Mouse (Mus musculus) limb, embryonic 14.5 days (tissue): ENCODE data around the gene Dennd1c. TPM values are rescaled to one million over a fixed set of nuclear protein-coding genes. Genes with fewer than 3 reads are reported as not detected.

Source experiments
- ATAC-seq: fragments of 200-750 bp; cut with Nextera tagmentation; 2 replicates; pipeline ENCODE4 v1.8.0; 2017; ENCODE audit warnings: low read depth, moderate number of reproducible peaks, moderate TSS enrichment; ENCODE audit not compliant: low FRiP score
- DNase-seq: peaks from one replicate; pipeline ENCODE4 v3.0.0-alpha.2; 2015; ENCODE audit warnings: low spot score
- H3K27ac ChIP-seq: fragments of 300-500 bp; sonication (generic); replicated peaks from 2 replicates; pipeline ENCODE4 v1.5.1; 2014; ENCODE audit warnings: low read depth, mild to moderate bottlenecking, low read length, moderate library complexity, mixed read lengths
- H3K27me3 ChIP-seq: fragments of 300-500 bp; sonication (generic); 2 replicates; pipeline ENCODE4 v1.6.1; 2014; ENCODE audit warnings: low read length, mixed read lengths; ENCODE audit not compliant: control insufficient read depth, insufficient read depth
- H3K36me3 ChIP-seq: fragments of 300-500 bp; sonication (generic); 2 replicates; pipeline ENCODE4 v1.6.1; 2014; ENCODE audit warnings: mild to moderate bottlenecking, low read length, moderate library complexity, mixed read lengths; ENCODE audit not compliant: control insufficient read depth, insufficient read depth
- H3K4me1 ChIP-seq: fragments of 300-500 bp; sonication (generic); 2 replicates; pipeline ENCODE4 v1.6.1; 2014; ENCODE audit warnings: antibody characterized with exemption, low read length, mixed read lengths; ENCODE audit not compliant: control insufficient read depth, insufficient read depth
- H3K4me2 ChIP-seq: fragments of 300-500 bp; sonication (generic); replicated peaks from 2 replicates; pipeline ENCODE4 v1.6.1; 2014; ENCODE audit warnings: low read depth, mild to moderate bottlenecking, low read length, moderate library complexity; ENCODE audit not compliant: severe bottlenecking
- H3K4me3 ChIP-seq: fragments of 300-500 bp; sonication (generic); replicated peaks from 2 replicates; pipeline ENCODE4 v1.5.1; 2014; ENCODE audit warnings: low read length
- H3K9ac ChIP-seq: fragments of 300-500 bp; sonication (generic); 2 replicates; pipeline ENCODE4 v1.6.1; 2014; ENCODE audit warnings: mild to moderate bottlenecking, low read depth, low read length, moderate library complexity; ENCODE audit not compliant: severe bottlenecking
- H3K9me3 ChIP-seq: fragments of 300-500 bp; sonication (generic); 2 replicates; pipeline ENCODE4 v1.6.1; 2016; ENCODE audit warnings: low read length; ENCODE audit not compliant: control insufficient read depth
- POLR2A ChIP-seq: fragments of 200-500 bp; IDR thresholded peaks from 2 replicates; pipeline ENCODE4 v1.8.0; 2012; ENCODE audit warnings: inconsistent platforms, mild to moderate bottlenecking, moderate library complexity, borderline replicate concordance; ENCODE audit not compliant: insufficient read depth, insufficient read length; ENCODE audit errors: extremely low read depth
- WGBS: fragments of 180-500 bp; shearing (Covaris S2); extraction: QIAGEN DNeasy Blood & Tissue Kit; methylation state at CpG from one replicate; pipeline ENCODE4 v1.1.7; 2014; 5-methylcytosine and 5-hydroxymethylcytosine counted together
- polyA plus RNA-seq, 2 experiments: library from polyadenylated mRNA; depleted of rRNA in 1 of 2; stranded (reverse) in 1 of 2; unstranded in 1 of 2; fragments of >200 nt; fragmentation: Nextera tagmentation in 1 of 2; extraction: Ambion mirVana in 1 of 2; gene quantifications; 2 replicates each; pipeline versions ENCODE4 v1.2.1 to v1.2.3; 2012 to 2014

Dennd1c gene
- polyA plus RNA-seq, 2 experiments = 1.9 to 2.0 TPM

GRCm38 (mm10) chr17:57094222-57094621 is 15.9 kb upstream of the Dennd1c start:
- DNase-seq = no peak
- H3K9ac ChIP-seq = no peak overlapping the region
- H3K4me1 ChIP-seq = no peaks in the 10 kb centered on the region
- no peaks in the 10 kb centered on the region for H3K36me3 ChIP-seq
- 98% methylated on average over 3 of the region's 3 CpGs for WGBS
- no peaks in the 10 kb centered on the region for H3K27me3 ChIP-seq
- no peak overlapping the region for H3K4me3 ChIP-seq
- no peaks in the 10 kb centered on the region for H3K9me3 ChIP-seq
- H3K4me2 ChIP-seq = no peak overlapping the region
- TF ChIP-seq POLR2A = no peak
- H3K27ac ChIP-seq = no peak overlapping the region
- no peak for ATAC-seq

DNA sequence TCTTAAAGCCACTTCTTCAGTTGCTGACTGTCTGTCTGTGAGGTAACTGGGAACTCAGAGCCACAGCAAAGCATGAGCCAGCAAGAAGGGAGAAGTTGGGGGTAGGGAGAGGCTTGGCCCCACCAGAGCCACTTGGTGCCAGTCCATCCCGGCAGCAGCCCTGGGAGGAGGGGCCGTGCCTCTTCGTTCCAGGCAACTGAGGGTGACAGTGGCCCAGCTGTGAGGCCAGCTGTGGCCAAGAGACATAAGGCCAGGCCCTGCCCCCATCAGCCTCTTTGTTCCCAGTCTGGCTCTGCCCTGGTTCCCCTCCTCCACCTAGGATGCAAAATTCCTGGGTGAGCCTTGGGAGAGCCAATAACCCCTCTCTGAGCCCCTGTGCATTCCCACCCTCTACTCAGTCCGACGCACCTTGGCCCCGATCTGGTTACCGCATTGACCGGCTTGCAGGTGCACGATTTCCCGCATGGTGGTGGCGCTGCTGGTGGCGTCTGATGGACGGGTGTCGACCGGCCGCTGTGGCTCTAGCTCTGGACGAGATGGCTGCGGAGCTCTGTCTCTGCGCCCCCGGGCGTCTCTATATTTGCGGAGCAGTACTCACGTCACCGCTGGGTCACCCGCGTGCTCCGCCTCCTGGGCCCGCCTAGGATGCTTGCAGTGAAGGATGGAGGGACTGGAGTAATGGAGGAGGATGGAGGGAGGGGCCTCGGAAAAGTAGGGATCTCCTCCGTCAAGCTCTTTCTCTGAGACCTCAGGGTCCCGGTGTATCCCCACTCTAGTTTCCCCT is 8.9 kb upstream of the Dennd1c start, which contains the start of gene Tubb4a:
TSS of gene Tubb4a (minus strand) at position 734 of the 784 bp plus-strand sequence.
- Histone ChIP-seq H3K4me2 (peak within 1 kb of the TSS; percentile 51), H3K4me3 (peak within 1 kb of the TSS; percentile 34), H3K36me3 (no peaks in the 10 kb centered on the region), H3K4me1 (peaks cover 6% of the 10 kb centered on the region; the same call in 1 of the 2 replicates), H3K9ac (peak within 1 kb of the TSS; percentile 52), H3K27me3 (peaks cover 16% of the 10 kb centered on the region; the same call in 1 of the 2 replicates), H3K9me3 (no peaks in the 10 kb centered on the region), H3K27ac (no peak within 1 kb of the TSS)
- no peak for TF ChIP-seq POLR2A
- under 1% methylated on average over 31 of the region's 31 CpGs for WGBS
- DNase-seq = peak; percentile 22
- peak; percentile 79 for ATAC-seq

DNA sequence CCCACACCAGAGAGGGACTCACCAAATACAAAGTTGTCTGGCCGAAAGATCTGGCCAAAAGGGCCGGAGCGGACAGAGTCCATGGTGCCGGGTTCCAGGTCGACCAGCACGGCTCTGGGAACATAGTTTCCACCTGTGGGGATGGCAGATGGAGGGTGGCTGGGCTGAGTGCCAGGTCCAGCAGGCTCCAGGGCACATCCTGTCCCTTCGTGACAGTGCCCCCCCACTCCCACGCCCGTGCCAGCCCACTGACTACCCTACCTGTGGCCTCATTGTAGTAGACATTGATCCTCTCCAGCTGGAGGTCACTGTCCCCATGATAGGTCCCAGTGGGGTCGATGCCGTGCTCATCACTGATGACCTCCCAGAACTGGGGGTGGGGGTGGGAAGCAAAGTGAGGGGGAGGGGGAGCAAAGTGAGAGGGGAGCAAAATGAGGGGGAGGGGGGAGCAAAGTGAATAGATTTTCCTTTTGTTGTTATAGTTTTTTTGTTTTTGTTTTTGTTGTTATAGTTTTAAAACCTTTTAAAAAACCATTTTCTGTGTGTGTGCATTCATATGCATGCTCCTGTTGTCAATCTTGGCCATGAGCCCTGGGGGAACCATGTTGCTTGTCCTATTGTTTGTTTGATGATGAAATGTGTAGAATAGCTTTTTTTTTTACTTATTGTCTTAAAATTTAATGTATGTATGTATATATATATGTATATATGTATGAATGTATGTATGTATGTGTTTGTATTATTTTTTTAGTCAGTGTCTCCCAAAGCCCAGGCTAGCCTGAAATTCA is 7.8 kb upstream of the Dennd1c start:
- 85% methylated on average over 11 of the region's 11 CpGs for WGBS

DNA sequence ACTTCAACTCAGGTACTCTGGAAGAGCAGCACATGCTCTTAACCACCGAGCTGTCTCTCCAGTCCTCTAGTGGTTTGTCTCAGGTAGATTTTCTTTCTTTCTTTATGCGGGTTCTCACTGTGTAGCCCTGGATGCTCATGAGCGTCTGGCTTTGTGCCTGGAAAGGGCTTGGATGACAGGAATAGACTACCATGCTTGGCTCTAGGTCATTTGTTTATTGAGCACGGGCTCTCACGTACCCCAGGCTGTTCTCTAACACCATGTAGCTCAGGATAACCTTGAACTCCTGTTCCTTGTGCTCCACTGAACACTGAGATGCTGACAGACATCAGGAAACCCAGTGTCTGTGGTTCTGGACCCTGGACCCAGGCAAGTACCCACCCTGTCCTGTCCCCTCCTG is 4.2 kb upstream of the Dennd1c start:
- H3K4me1 ChIP-seq = peaks cover 6% of the 10 kb centered on the region; the same call in 1 of the 2 replicates
- H3K36me3 ChIP-seq = peaks cover 3% of the 10 kb centered on the region; the same call in 1 of the 2 replicates
- H3K9me3 ChIP-seq = no peaks in the 10 kb centered on the region
- H3K27ac ChIP-seq = no peak overlapping the region
- ATAC-seq (no peak), DNase-seq (no peak)
- no peak overlapping the region for H3K9ac ChIP-seq
- WGBS = 81% methylated on average over 5 of the region's 5 CpGs
- H3K4me3 ChIP-seq = no peak overlapping the region
- H3K4me2 ChIP-seq = no peak overlapping the region
- H3K27me3 ChIP-seq = peaks cover 9% of the 10 kb centered on the region; the same call in 1 of the 2 replicates
- TF ChIP-seq POLR2A = no peak

More for the DNA sequence above, 7.8 kb upstream of the Dennd1c start:
- H3K9me3 ChIP-seq = no peaks in the 10 kb centered on the region
- no peak for DNase-seq
- peaks cover 16% of the 10 kb centered on the region; the same call in 1 of the 2 replicates for H3K27me3 ChIP-seq
- no peak for TF ChIP-seq POLR2A
- peaks cover 3% of the 10 kb centered on the region; the same call in 1 of the 2 replicates for H3K36me3 ChIP-seq
- no peak for ATAC-seq
- H3K27ac ChIP-seq = no peak overlapping the region
- H3K4me2 ChIP-seq = no peak overlapping the region
- peaks cover 6% of the 10 kb centered on the region; the same call in 1 of the 2 replicates for H3K4me1 ChIP-seq
- no peak overlapping the region for H3K4me3 ChIP-seq
- H3K9ac ChIP-seq = no peak overlapping the region

DNA sequence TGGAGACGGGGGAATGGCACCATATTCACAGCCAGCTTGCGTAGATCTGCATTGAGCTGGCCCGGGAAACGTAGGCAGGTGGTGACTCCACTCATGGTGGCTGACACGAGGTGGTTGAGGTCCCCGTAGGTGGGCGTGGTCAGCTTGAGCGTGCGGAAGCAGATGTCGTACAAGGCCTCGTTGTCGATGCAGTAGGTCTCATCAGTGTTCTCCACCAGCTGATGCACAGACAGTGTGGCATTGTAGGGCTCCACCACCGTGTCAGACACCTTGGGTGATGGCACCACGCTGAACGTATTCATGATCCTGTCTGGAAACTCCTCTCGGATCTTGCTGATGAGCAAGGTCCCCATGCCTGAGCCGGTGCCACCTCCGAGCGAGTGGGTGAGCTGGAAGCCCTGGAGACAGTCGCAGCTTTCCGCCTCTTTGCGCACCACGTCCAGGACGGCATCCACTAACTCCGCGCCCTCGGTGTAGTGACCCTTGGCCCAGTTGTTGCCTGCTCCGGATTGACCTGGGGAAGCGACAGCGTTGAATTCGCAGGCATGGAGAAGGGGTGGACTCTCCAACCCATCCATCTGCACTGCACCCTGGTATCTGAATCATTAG is 3.0 kb upstream of the Dennd1c start:
- no peak overlapping the region for H3K4me2 ChIP-seq
- H3K36me3 ChIP-seq = peaks cover 3% of the 10 kb centered on the region; the same call in 1 of the 2 replicates
- no peak for TF ChIP-seq POLR2A
- H3K4me3 ChIP-seq = no peak overlapping the region
- H3K27me3 ChIP-seq = no peaks in the 10 kb centered on the region
- ATAC-seq (no peak), DNase-seq (no peak)
- no peaks in the 10 kb centered on the region for H3K9me3 ChIP-seq
- no peaks in the 10 kb centered on the region for H3K4me1 ChIP-seq
- 90% methylated on average over 31 of the region's 31 CpGs for WGBS
- no peak overlapping the region for H3K9ac ChIP-seq
- H3K27ac ChIP-seq = no peak overlapping the region
